Mouse (Mus musculus): ENCODE measurements at regions not wholly inside any gene's neighbourhood (a gene's known extent, or its start where the extent isn't known, plus 50 kb on each side); places are given as distances from the start of the nearest gene placed in this dataset.

- TF ChIP-seq CTCF (IDR thresholded peaks at IDR 0.05) = no peak
- no peak for TF ChIP-seq EP300 (IDR thresholded peaks at IDR 0.05)
These were observed 277.6 kb downstream of the Mid1ip1 start for GRCm38 (mm10) chrX:10992211-10993004.
